Mouse (Mus musculus) heart, postnatal 4 days (tissue): Measurements from ENCODE around the gene Gm4869. TPM values are rescaled to one million over a fixed set of nuclear protein-coding genes. Genes with fewer than 3 reads are reported as not detected.

Source experiments
- DNase-seq: peaks from one replicate; pipeline ENCODE4 v3.0.0; 2021
- total RNA-seq, 2 experiments: library from RNA; stranded (reverse); gene quantifications; 2 replicates each; pipeline ENCODE4 v1.2.3; 2021

The Gm4869 gene
- total RNA-seq, 2 experiments from 2014 or later, result not detected

- no peak for DNase-seq
Observed at GRCm38 (mm10) chr5:140472336-140472735, 26.9 kb downstream of the Gm4869 start.

GRCm38 (mm10) chr5:140481458-140481857 lies 36.0 kb downstream of the Gm4869 start:
- no peak for DNase-seq

- no peak for DNase-seq
Observed at GRCm38 (mm10) chr5:140491142-140491541, 45.7 kb downstream of the Gm4869 start.

- no peak for DNase-seq
Observed at GRCm38 (mm10) chr5:140492684-140493233, 47.3 kb downstream of the Gm4869 start.

GRCm38 (mm10) chr5:140498176-140498575 lies 52.7 kb downstream of the Gm4869 start:
- DNase-seq, result no peak

GRCm38 (mm10) chr5:140500736-140501135 lies 55.3 kb downstream of the Gm4869 start:
- DNase-seq, result no peak

- no peak for DNase-seq
Observed at GRCm38 (mm10) chr5:140501982-140502836, 56.8 kb downstream of the Gm4869 start.

GRCm38 (mm10) chr5:140502925-140503324 lies 57.5 kb downstream of the Gm4869 start:
- peak; percentile 71 for DNase-seq

- peak; percentile 99 for DNase-seq
Observed at GRCm38 (mm10) chr5:140505208-140505780, 59.8 kb downstream of the Gm4869 start, which contains the start of gene Chst12. Gene Chst12 (plus strand): TSS chr5:140505550.

- DNase-seq, result peak; percentile 29
Observed at GRCm38 (mm10) chr5:140506096-140506794, 60.8 kb downstream of the Gm4869 start.

- DNase-seq, result no peak
Observed at GRCm38 (mm10) chr5:140507466-140508208, 62.2 kb downstream of the Gm4869 start.

GRCm38 (mm10) chr5:140508686-140509085 lies 63.2 kb downstream of the Gm4869 start:
- no peak for DNase-seq

GRCm38 (mm10) chr5:140509204-140509603 lies 63.8 kb downstream of the Gm4869 start:
- no peak for DNase-seq

GRCm38 (mm10) chr5:140510012-140511000 lies 64.9 kb downstream of the Gm4869 start:
- DNase-seq, result no peak

- DNase-seq, result no peak
Observed at GRCm38 (mm10) chr5:140513921-140514320, 68.5 kb downstream of the Gm4869 start.

- no peak for DNase-seq
Observed at GRCm38 (mm10) chr5:140514799-140515486, 69.5 kb downstream of the Gm4869 start.

GRCm38 (mm10) chr5:140517159-140517920 lies 71.9 kb downstream of the Gm4869 start:
- no peak for DNase-seq

- no peak for DNase-seq
Observed at GRCm38 (mm10) chr5:140517921-140518230, 72.4 kb downstream of the Gm4869 start.

GRCm38 (mm10) chr5:140521196-140521595 lies 75.8 kb downstream of the Gm4869 start:
- DNase-seq, result no peak

GRCm38 (mm10) chr5:140526754-140527153 lies 81.3 kb downstream of the Gm4869 start:
- no peak for DNase-seq
